Mouse (Mus musculus): ENCODE data around the gene Lipo2.
"Not testable (repeated sequence)": the region's sequence is repeated elsewhere in the genome, so short reads cannot be mapped to it uniquely, and the experiment has no call there.

Gene Lipo2

DNA sequence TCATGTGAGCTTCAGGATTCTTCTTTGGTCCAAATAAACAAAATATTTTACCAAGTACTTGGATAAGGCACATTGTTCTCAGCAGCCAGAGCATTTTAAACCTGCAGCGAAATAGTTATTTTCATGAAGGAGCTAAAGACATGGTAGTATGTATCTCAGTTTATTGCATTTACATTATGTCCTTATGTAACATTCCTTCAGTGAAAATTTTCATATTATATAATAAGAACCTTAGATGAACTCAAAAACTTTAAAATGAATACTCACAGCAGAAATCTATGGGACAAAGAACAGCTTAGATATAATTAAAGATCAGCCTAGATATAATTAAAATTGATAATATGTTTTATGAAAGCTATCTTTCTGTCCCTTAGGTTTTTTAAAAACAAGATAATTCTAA lies at the start of gene Lipo2:
Gene Lipo2, minus strand, starts transcription at position 101 of the 400 bp plus-strand sequence.
- DNase-seq (ENCODE audit: low spot score): not testable (repeated sequence)

DNA sequence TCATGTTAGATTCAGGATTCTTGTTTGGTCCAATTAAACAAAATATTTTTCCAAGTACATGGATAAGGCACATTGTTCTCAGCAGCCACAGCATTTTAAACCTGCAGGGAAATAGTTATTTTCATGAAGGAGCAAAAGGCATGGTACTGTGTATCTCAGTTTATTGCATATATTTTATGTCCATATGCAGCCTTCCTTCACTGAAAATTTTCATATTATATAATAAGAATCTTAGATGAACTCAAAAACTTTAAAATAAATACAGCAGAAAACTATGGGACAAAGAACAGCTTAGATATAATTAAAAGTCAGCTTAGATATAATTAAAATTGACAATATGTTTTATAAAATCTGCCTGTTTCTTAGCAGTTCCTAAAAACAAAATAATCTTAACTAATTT lies 36.2 kb upstream of the Lipo2 start, which contains the start of gene Lipo1:
Gene Lipo1, minus strand, starts transcription at position 101 of the 400 bp plus-strand sequence.
- not testable (repeated sequence) for DNase-seq (ENCODE audit: low spot score)

DNA sequence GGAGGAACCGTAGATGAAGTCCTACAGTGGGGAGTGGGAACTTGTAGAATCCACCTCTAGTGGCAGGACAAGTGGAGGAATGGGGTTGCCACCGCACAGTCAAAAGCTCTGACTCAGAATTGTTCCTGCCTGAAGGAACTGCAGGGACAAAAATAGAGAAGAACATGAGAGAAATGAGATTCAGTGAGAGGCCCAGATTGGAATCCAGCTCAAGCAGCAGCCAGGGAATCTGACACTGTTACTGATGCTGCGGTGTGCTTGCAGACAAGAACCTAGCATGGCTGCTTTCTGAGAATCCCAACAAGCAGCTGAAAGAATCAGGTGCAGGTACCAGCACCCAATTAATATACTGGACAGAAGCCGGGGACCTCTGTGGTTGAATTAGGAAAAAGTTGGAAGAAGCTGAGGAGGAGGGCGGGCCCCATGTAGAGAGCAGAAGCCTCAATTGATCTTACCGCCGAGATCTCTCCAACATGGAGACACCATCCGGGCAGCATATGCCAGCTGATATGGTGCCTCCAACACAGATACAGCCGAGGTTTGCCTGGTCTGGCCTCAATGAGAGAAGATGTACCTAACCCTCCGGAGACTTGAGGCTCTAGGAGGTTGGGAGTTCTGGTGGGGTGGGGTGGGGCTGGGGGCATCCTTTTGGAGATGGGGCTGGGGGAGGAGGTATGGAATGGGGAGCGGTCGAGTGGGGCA lies 35.6 kb upstream of the Lipo2 start:
- no peak for DNase-seq (ENCODE audit: low spot score)

DNA sequence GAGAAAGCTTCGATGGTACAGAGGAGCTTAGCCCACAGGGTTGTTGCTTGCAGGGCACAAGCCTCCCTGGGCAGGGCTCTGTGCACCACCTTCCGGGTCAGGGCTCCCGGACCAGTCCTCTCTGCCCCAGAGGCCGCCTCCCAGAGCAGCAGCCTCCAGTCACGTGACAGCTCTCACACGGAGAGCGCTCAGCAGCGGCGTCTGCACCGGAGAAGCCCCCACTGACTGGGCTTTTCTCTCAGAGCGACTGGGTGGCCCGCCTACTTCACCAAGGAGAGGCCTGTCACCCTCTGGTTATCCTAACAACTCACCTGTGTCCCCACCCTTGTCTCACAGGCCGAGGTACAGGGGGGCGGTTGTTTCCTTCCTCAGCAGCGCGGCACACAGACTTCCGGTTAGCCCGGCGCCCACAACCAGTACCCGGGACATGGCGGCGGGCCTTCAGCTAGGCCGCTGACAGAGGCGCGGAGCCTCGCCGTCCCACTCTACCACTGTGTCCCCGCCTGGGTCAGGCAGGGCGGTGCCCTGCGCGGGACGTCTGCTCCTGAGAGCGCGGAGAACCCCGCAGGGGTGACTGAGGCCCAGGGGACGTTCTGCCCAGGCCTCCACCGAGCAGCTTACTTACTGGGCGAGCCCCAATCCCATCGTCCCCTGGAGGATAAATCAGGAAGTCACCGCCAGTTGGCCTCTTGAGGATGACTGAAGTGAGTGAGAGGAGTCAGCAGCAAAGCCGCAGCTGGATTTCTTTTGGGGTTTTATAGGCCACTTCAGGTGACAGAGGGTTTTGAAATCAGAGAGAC lies 10.3 kb upstream of the Lipo2 start, which contains the start of gene Lipo3:
Gene Lipo3, minus strand, starts transcription at position 665 of the 800 bp plus-strand sequence.
- DNase-seq (ENCODE audit: low spot score): peak; percentile 1

All from ovary, postnatal 10 days (tissue).